ENCODE assay signal across 21 mouse cellular contexts in the genomic region with DNA sequence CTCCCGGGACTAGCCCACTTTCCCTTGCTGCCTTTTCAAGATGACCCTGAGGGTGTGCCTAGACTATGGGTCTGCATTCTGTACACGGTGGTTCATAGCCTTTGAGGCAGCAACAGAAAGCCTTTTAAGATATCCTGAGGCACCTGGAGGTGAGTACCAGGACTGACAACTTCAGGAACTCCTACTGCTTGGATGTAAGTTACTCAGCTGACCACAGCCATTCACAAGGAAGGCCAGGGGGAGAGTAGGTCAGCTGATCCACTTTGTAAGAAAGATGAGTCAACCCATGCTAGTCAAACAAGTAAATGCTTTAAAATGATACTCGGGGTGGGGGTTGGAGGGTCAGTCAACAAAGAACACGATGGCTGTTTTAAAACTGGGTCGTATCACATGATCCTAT. TPM values are rescaled to one million over a fixed set of nuclear protein-coding genes. Genes with fewer than 3 reads are reported as not detected.
"Had no signal": no experiment of that assay in that cellular context is flagged by ENCODE, and none has a peak within 500 bp of the region (broad histone marks: within the 10 kb centered on the region; RNA-seq: fewer than 3 reads in every experiment).

No protein-coding gene starts in this region.

- H3K4me3 ChIP-seq: heart, embryonic 13.5 days; heart, embryonic 15.5 days; hindbrain, embryonic 10.5 days; hindbrain, embryonic 12.5 days; intestine, embryonic 15.5 days; layer of hippocampus, adult 2 months; left cerebral cortex, adult 2 months; limb, embryonic 10.5 days; limb, embryonic 12.5 days; liver, embryonic 13.5 days had no signal

- H3K9me3 ChIP-seq: heart, embryonic 13.5 days; heart, embryonic 15.5 days; hindbrain, embryonic 10.5 days; hindbrain, embryonic 12.5 days; intestine, embryonic 15.5 days; limb, embryonic 10.5 days; limb, embryonic 12.5 days; liver, embryonic 13.5 days had no signal

- DNase-seq: gastrocnemius, postnatal 14 days; gastrocnemius, postnatal 36 days; heart, adult 18-20 months; heart, postnatal 4 days; kidney, adult 18-20 months; kidney, adult 8-10 months; kidney, postnatal 10 days; kidney, postnatal 25 days; kidney, postnatal 4 days; liver; liver, embryonic 13.5 days had no signal

- H3K27ac ChIP-seq: heart, embryonic 13.5 days; heart, embryonic 15.5 days; hindbrain, embryonic 10.5 days; hindbrain, embryonic 12.5 days; hindbrain, embryonic 14.5 days; intestine, embryonic 15.5 days; left cerebral cortex, adult 2 months; limb, embryonic 10.5 days; limb, embryonic 12.5 days; liver, embryonic 13.5 days had no signal

- H3K4me1 ChIP-seq: hindbrain, embryonic 10.5 days; hindbrain, embryonic 12.5 days; intestine, embryonic 15.5 days; limb, embryonic 10.5 days; liver, embryonic 13.5 days had no signal

- H3K36me3 ChIP-seq: heart, embryonic 15.5 days; intestine, embryonic 15.5 days had no signal

- H3K27me3 ChIP-seq: heart, embryonic 13.5 days; heart, embryonic 15.5 days; hindbrain, embryonic 12.5 days; intestine, embryonic 15.5 days; limb, embryonic 12.5 days; liver, embryonic 13.5 days had no signal

RNA-seq across cellular contexts. Expression of a gene that starts 54.9 kb away (rescaled TPM):
- polyA plus RNA-seq: limb, embryonic 10.5 days had no signal
